Mouse (Mus musculus): ENCODE results near the gene Tmco1. TPM values are rescaled to one million over a fixed set of nuclear protein-coding genes. Genes with fewer than 3 reads are reported as not detected.

Tmco1 gene
- total RNA-seq, 2 experiments from 2014 or later = 46.0 to 51.6 TPM

DNA sequence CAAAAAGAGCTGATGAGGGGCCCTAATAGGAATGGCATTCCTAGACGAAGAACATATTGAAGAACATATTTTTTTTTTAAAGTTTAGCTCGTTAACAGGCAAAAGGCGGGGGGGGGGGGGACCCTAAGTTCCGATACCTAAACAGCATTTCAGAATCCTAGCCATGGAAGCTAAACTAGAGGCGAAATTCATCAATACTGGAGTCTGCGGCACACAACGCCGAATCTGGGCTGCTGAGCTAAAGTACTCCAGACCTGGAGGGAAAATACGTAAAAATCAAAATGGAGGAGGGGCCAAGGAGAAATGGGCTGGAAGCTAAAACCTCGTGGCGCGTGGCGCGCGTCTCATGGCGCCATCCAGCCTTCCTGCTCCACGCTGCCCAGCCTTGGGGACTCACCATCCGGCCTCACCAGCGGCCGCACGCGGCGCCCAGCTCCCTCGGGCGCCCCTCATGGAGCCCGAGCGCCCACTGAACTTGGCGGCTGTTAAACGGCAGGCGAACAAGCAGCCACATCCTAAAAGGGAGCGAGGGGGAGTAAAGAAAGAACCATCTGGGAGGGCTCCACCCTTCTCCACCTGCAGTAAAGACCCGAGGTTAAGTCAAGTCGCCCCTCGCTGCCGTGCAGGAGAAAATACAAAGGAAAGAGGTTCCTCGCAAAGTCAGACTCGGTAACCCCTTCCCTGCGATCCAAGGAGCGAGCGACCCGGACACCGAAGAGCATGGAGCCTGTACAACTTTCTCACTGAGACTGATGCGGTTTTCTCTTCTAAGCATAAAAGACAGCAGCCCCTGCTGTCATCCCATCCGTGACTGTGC lies 24.5 kb upstream of the Tmco1 start:
- DNase-seq (ENCODE audit: low spot score in 2 of 2) = peak; percentile 52 to 68

DNA sequence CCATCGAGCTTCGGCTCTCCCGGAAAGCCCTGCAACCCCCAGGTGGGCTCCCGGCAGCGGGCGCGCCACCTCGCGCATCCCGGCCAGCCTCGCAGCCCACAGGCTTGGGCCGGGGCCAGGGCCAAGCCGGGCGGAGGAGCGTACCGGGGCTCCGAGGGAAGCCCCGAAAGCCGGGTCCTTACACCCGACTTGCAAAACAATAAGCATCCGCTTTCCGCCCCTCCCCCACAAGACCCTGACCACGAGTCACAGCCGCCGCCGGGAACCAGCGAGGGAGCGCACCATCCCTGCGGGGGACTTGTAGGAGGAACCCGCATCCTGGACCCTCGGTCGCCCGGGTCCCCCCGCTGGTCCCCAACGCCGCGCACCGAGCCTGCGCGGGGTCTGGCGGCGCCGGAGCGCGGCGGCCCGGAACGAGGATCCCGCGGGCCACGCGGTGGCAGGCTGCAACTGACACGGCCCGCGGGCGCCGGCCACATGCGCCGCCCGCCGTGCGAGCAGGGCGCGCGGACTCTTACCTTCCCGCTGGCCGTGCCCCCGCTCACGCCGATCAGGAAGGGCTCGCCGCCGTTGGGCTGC lies 23.8 kb upstream of the Tmco1 start:
- DNase-seq (ENCODE audit: low spot score in 2 of 2) = peak; percentile 49 to 53

- DNase-seq (ENCODE audit: low spot score in 2 of 2) = peak; percentile 70 to 85
These were observed 23.3 kb upstream of the Tmco1 start for GRCm38 (mm10) chr1:167284837-167285319.

GRCm38 (mm10) chr1:167285320-167285355 lies 23.0 kb upstream of the Tmco1 start, which contains the start of gene Uck2:
Gene Uck2 (minus strand): TSS chr1:167285320.
- DNase-seq (ENCODE audit: low spot score in 2 of 2) = no peak

DNA sequence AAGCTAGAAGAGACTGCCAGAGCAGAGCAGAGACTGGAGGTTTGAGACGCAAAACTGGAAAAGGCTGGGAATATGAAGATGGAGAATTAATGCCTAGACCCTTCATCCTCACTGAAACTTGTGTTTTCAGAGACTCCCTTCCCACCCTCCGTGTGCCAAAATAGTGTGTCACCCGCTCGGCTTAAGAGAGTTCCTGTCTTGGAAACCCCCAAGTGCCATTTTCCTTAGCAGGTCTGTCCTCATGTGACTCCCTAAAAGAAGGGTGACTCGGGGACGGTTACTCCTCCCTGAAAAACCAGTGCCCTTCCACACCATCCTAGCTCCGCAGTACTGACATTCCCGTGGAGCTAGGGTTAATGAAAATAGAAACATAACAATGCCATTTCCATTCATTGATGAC lies 22.8 kb upstream of the Tmco1 start:
- no peak for DNase-seq (ENCODE audit: low spot score in 2 of 2)

DNA sequence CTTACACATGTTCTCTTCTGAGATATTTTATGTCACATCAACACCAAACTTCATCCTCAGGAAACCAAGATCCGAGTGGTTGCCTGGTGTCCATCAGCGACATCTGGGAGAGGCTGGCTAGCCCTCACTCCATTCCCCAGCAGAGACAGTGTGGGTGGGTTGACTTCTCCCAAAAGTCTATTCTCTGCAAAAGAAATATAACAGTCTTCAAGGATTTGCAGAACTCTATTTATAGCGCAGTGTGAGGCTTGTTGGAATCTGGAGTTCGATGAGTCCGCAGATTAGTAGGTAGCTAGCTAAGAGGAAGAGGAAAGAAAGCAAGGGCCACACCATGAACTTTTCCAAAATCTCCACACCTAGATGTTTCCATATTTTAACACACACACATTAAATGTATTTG lies 21.0 kb upstream of the Tmco1 start:
- DNase-seq (ENCODE audit: low spot score in 2 of 2) = peak in 1 of 2 experiments; percentile 28

GRCm38 (mm10) chr1:167288665-167289538 lies 19.3 kb upstream of the Tmco1 start:
- no peak for DNase-seq (ENCODE audit: low spot score in 2 of 2)

GRCm38 (mm10) chr1:167289567-167290262 lies 18.5 kb upstream of the Tmco1 start:
- DNase-seq (ENCODE audit: low spot score in 2 of 2) = no peak

DNA sequence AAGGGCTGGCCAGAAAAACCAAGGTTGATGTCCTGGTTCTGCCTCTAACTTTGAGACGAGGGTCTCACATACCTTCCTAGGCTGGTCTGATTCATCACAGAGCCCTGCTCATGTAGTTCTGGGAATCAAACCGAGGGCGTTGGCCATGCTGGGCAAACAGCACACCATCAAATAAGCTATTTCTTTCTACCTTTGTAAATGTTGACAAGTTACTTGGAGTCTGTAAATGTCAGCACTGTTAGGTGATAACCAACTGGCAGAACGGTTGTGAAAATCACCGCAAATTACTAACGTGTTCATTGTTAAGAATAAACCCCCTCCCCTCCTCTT lies 17.9 kb upstream of the Tmco1 start:
- DNase-seq (ENCODE audit: low spot score in 2 of 2) = no peak

DNA sequence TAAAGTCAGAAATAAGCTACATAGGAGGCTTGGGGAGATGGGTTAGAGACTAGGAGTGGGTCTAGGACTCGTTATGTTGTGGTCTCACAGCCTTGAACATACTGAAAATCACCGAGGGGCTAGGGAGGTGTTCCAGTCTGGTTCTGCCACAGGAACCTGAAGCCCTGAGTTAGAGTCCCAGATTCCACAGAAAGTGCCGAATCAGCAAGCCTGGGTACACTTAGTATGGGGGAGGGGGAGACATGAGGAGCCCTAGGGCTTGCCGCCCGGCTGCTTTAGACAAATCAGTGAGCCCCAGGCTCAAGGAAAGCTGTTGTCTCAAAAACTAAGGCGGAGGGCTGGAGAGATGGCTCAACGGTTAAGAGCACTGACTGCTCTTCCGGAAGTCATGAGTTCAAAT lies 16.6 kb upstream of the Tmco1 start:
- DNase-seq (ENCODE audit: low spot score in 2 of 2) = no peak

- DNase-seq (ENCODE audit: low spot score in 2 of 2) = no peak
These were observed 15.7 kb upstream of the Tmco1 start for GRCm38 (mm10) chr1:167292447-167292846.

DNA sequence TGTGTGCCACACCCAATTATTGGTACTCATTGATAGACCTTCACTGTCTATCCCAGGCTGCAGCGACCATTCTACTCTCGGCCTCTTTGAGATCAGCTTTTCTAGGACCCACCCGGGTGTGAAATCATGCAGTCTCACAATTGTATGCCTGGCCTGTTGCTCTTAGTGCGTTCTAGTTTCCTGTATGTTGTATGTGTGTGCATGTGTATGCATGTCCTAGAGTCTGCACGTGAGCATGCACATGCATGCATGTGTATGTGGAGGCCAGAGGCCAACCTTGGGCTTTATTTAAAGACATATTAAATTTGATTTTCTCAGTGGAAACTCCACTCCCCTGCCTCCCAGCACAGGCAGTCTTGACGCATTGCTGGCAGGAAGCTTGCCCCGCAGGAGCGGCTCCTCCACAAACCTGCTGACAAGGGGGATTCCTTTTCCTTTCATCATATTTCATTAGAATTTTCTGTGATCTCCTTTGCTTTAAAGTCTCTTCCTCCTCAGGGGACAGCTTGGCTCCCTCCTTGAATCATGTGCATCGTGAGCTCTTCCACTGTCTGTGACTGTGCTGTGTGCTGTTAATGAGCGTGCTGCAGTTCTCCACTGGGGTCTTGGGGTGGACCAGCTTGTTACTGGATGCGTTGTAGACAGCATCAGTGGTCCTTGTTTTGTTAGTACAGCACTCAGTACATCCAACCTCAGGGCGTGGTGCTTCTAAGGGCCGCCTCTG lies 12.3 kb upstream of the Tmco1 start:
- DNase-seq (ENCODE audit: low spot score in 2 of 2) = no peak

DNA sequence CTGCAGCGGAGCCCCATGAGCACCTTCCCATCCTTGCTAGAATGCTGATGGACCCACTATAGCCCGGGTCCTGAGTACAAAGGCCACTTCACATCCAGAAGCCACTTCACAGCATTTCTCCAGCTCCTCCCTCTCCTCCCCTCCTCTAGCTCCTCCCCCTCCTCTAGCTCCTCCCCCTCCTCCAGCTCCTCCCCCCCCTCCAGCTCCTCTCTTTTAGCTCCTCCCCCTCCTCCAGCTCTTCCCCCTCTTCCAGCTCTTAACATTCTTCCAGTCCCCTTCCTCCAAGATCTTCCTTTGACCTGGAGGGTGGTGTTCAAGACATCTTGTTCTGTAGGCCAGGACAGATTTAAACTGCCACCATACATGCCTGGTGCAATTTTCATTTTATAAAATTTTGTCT lies 8.1 kb upstream of the Tmco1 start:
- no peak for DNase-seq (ENCODE audit: low spot score in 2 of 2)

DNA sequence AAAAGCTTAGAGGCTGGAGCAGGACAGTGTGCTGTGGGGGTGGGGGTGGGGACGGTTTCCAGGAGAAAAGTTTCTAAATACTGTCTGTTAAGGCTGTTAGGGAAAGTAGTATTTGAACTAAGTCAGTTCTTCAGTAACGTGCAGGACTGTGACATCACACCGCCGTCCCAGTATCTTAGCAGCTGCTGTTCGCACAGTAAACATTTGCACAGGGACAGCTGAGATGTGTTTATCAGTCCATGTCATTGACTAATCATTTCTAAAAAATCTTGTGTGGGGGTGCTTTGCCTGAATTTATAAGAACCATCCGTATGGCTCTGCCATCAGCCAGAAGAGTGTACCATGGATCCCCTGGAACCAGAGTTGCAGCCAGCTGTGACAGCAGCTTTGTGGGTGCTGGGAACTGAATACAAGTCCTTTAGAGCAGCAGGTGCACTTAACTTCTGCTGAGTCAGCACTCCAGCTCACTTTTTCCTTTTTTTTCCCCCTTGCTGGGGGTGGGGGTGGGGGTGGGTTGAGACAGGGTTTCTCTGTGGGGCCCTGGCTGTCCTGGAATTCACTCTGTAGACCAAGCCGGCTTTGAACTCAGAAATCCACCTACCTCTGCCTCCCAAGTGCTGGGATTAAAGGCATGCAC lies 2.6 kb upstream of the Tmco1 start:
- DNase-seq (ENCODE audit: low spot score in 2 of 2) = no peak

DNA sequence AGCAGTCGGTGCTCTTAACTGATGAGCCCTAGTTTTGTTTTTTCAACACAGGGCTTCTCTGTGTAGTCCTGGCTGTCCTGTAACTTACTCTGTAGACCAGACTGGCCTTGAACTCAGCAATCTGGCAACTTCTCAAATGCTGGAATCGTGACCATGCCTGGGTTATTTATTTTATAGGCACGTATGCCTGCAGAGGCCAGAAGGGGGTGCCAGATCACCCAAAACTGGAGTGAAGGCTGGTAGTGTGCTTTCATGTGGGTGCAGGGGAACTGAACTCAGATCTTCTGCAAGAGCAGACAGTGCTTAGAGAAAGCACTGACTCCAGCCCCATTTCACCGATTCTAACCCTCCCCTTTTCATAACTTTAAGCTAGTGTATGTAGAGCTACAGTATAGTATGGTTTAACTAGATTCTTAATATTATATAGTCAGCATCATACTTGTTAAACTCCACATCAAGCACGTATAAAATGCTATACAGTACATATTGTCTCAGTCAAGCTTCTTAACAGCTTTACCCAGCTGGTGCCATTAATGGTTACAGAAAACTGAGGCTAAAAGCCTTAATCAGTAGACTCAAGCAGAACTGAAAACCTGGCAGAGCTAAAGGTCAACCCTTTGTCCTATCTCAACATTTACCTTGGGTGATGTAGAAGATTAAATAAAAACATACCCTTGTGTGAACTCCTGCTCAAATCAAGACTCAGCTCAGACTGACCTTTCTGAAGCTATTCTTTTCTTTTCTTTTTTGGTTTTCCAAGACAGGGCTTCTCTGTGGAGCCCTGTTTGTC lies 1.5 kb upstream of the Tmco1 start:
- DNase-seq (ENCODE audit: low spot score in 2 of 2) = peak in 1 of 2 experiments; percentile 29

GRCm38 (mm10) chr1:167307674-167308073 lies 504 bp upstream of the Tmco1 start:
- DNase-seq (ENCODE audit: low spot score in 2 of 2) = no peak

GRCm38 (mm10) chr1:167312367-167312766 lies 4.2 kb downstream of the Tmco1 start:
- DNase-seq (ENCODE audit: low spot score in 2 of 2) = no peak

DNA sequence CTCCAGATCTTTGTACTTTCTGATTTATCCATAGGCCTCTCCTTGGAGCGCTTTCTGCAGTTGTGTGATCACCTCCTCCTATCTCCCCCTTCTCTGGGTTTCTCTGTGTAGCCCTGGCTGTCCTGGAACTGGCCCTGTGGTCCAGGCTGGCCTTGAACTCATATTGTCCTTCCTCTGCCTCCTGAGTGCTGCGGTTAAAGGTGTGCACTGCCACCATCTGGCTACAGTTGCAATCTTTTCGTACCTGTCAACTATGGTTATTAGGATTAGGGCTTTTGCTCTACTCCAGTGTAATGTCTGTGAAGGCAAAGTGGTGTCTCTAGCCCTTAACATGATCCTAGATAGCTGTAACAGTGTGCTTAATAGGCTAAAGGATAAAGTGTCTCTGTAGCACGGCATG lies 5.0 kb downstream of the Tmco1 start:
- DNase-seq (ENCODE audit: low spot score in 2 of 2) = no peak

DNA sequence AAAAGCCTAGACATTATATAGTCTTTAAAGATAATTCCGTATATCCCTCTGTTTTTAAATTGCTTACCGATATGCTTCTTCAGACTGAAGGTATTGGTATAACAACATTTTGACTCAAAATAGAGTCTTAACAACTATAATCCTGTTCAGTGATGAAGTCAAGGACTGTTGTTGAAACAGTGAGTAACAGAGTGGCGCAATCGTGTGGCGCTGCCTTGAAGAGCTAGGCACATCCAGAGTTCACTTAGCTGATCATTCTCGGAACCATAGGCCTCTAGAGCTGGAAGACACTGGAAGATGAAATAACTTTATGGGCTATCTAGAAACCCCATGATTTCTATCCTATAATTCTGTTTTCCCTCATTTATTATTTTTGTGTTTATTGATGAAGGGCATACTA lies 13.5 kb downstream of the Tmco1 start:
- no peak for DNase-seq (ENCODE audit: low spot score in 2 of 2)

- DNase-seq (ENCODE audit: low spot score in 2 of 2) = no peak
These were observed 20.6 kb downstream of the Tmco1 start for GRCm38 (mm10) chr1:167328776-167329175.

All from left cerebral cortex, adult 18-20 months (tissue).